Mouse (Mus musculus): ENCODE data around the gene Mesp1. TPM values are rescaled to one million over a fixed set of nuclear protein-coding genes. Genes with fewer than 3 reads are reported as not detected.

The Mesp1 gene
- total and polyA plus RNA-seq, 3 experiments, result not detected

DNA sequence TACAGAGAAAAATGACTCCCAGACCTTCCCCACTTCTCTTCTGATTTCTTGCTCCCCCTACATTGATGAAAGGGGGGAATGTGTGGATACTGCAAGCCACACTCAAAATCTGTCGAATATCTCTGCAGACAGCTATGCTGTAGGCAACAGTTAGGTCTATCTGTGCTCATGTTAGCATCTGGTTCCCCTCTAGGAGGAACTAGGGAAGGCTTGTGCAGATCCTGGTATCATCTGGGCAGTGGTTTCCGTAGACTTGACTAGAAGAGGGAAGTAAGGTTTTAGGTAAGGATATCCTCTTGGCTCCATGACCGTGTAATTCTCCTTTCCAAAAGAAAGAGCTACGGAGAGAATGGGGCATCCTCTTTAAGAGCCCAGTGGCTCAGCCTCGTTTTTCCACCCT lies 49.0 kb downstream of the Mesp1 start:
- H3K27ac ChIP-seq (ENCODE audit: insufficient read depth, low read depth), result no peak overlapping the region
- no peak for DNase-seq (ENCODE audit: extremely low read depth)
- no peaks in the 10 kb centered on the region for H3K79me2 ChIP-seq (replicated peaks; ENCODE audit: control insufficient read depth, extremely low read depth, insufficient read depth, poor library complexity, severe bottlenecking)
- H3K36me3 ChIP-seq (replicated peaks in 1 of 2; ENCODE audit: control insufficient read depth in 1 of 2, insufficient read depth in 1 of 2, low read length in 1 of 2), result peaks cover 2 to 5% of the 10 kb centered on the region in 2 experiments
- in situ Hi-C loops (cut with MboI; ENCODE audit: low pct_ligation_motif_present, low pct_unique_long_range_greater_than_20kb, low sequenced_read_pairs), result no loop called here
- H3K4me1 ChIP-seq (ENCODE audit: control insufficient read depth in 1 of 2, insufficient read depth in 2 of 2), result peaks cover 0 to 5% of the 10 kb centered on the region in 2 experiments; a peak in 2 of 4 replicates
- dilution Hi-C loops (cut with MboI; ENCODE audit: extremely low pct_ligation_motif_present, extremely low pct_unique_long_range_greater_than_20kb, low sequenced_read_pairs), result no loop called here
- no peak for TF ChIP-seq MYC (IDR thresholded peaks at IDR 0.05; ENCODE audit: low read depth, low read length)
- TF ChIP-seq NELFE (IDR thresholded peaks at IDR 0.05; ENCODE audit: low read depth, low read length), result no peak
- no peak for TF ChIP-seq CHD2 (IDR thresholded peaks at IDR 0.05; ENCODE audit: low read length)
- H3K4me3 ChIP-seq (replicated peaks in 1 of 3; ENCODE audit: low read depth in 2 of 3, low read length in 2 of 3, poor library complexity in 1 of 3), result no peak overlapping the region
- H3K9ac ChIP-seq (ENCODE audit: insufficient read depth, low read depth), result no peak overlapping the region
- no peaks in the 10 kb centered on the region for H3K9me3 ChIP-seq (replicated peaks; ENCODE audit: low read length)
- no peak overlapping the region for H3K4me2 ChIP-seq (ENCODE audit: insufficient read depth, low read depth, poor library complexity, severe bottlenecking)
- no peaks in the 10 kb centered on the region for H3K27me3 ChIP-seq (replicated peaks)

DNA sequence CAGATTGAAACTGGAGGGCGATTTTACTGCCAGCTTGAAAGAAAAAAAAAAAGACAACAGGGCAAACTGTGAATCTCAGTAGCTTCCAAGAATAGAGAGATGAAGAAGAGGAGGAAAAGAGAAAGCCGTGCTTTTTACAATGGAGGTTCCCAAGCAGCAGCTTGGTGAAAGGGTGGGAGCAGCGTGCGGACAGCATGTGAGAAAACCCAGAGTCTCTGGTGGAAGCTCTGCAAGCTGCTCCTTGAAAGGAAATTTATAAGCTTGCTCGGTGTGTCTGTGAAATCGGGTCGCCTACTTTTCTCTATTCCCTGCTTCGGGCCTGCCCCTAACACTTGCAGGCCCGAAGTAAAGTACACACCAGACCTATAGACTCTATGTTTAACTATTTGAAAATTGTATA lies 49.5 kb downstream of the Mesp1 start:
- no peak overlapping the region for H3K9ac ChIP-seq (ENCODE audit: insufficient read depth, low read depth)
- H3K27ac ChIP-seq (ENCODE audit: insufficient read depth, low read depth), result no peak overlapping the region
- dilution Hi-C loops (cut with MboI; ENCODE audit: extremely low pct_ligation_motif_present, extremely low pct_unique_long_range_greater_than_20kb, low sequenced_read_pairs) (no loop called here), in situ Hi-C loops (cut with MboI; ENCODE audit: low pct_ligation_motif_present, low pct_unique_long_range_greater_than_20kb, low sequenced_read_pairs) (no loop called here)
- H3K9me3 ChIP-seq (replicated peaks; ENCODE audit: low read length), result no peaks in the 10 kb centered on the region
- no peaks in the 10 kb centered on the region for H3K27me3 ChIP-seq (replicated peaks)
- DNase-seq (ENCODE audit: extremely low read depth), result no peak
- H3K4me2 ChIP-seq (ENCODE audit: insufficient read depth, low read depth, poor library complexity, severe bottlenecking), result no peak overlapping the region
- peaks cover 0 to 5% of the 10 kb centered on the region in 2 experiments; a peak in 2 of 4 replicates for H3K4me1 ChIP-seq (ENCODE audit: control insufficient read depth in 1 of 2, insufficient read depth in 2 of 2)
- TF ChIP-seq BHLHE40 (IDR thresholded peaks at IDR 0.05; ENCODE audit: low read depth, low read length) (no peak), MXI1 (IDR thresholded peaks at IDR 0.05; ENCODE audit: low read depth, low read length) (no peak), ZMIZ1 (IDR thresholded peaks at IDR 0.05; ENCODE audit: low read depth, low read length) (no peak), MAX (IDR thresholded peaks at IDR 0.05; ENCODE audit: low read length) (no peak)
- H3K36me3 ChIP-seq (replicated peaks in 1 of 2; ENCODE audit: control insufficient read depth in 1 of 2, insufficient read depth in 1 of 2, low read length in 1 of 2), result peaks cover 5 to 9% of the 10 kb centered on the region in 2 experiments
- H3K79me2 ChIP-seq (replicated peaks; ENCODE audit: control insufficient read depth, extremely low read depth, insufficient read depth, poor library complexity, severe bottlenecking), result no peaks in the 10 kb centered on the region
- H3K4me3 ChIP-seq (replicated peaks in 1 of 3; ENCODE audit: low read depth in 2 of 3, low read length in 2 of 3, poor library complexity in 1 of 3), result no peak overlapping the region

DNA sequence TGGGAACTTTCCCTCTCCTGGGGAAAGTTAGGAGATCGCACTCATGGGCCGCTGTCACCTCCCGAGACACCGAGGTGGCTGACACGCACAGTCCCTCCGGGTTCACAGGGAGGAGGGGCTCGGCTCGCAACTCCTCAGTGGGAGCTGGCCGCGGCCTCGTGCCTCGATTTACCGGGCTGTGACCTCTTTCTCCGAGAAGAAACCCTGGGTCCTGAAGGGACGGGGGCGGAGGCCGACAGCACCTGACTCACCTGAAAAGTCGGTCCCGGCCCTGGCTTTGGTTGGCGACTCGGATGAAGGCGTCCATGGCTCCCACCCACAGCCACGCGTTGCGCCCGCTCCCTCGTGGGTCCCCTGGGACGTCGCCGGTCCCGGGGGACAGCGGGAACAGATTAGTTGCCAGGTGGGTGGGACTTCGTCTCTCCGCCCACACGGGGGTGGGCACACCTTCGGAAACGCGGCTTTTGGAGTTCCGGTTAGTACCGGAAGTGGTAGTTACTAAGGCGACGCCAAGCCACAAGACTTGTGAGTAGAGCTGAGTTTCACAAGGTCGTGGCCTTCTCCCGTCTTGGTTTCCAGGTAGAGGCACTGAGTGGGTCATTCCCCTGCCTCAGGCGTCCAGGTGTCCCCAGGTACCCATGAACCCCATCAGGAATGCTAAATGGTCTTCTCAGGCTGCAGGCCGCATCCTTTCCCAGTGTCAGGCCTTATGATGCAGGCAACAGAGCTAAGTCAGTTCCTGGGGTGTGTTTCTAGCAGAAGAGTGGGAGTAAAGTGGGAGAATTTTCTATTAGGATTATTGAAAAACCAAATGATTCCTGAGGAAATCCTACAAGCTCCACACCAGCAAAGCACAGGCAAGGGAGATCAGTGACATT lies 50.7 kb downstream of the Mesp1 start, which contains the start of the genes Pex11a and Wdr93:
TSS of gene Pex11a (minus strand) at position 473 of the 878 bp plus-strand sequence.
TSS of gene Wdr93 (plus strand) at position 505 of the 878 bp plus-strand sequence.
- peak within 1 kb of the TSS; percentile 67 to 85 (median 84) for H3K4me3 ChIP-seq (replicated peaks in 1 of 3; ENCODE audit: low read depth in 2 of 3, low read length in 2 of 3, poor library complexity in 1 of 3)
- no peaks in the 10 kb centered on the region for H3K9me3 ChIP-seq (replicated peaks; ENCODE audit: low read length)
- peaks cover 5 to 18% of the 10 kb centered on the region in 2 experiments for H3K36me3 ChIP-seq (replicated peaks in 1 of 2; ENCODE audit: control insufficient read depth in 1 of 2, insufficient read depth in 1 of 2, low read length in 1 of 2)
- dilution Hi-C loops (cut with MboI; ENCODE audit: extremely low pct_ligation_motif_present, extremely low pct_unique_long_range_greater_than_20kb, low sequenced_read_pairs) (no loop called here), in situ Hi-C loops (cut with MboI; ENCODE audit: low pct_ligation_motif_present, low pct_unique_long_range_greater_than_20kb, low sequenced_read_pairs) (no loop called here)
- no peaks in the 10 kb centered on the region for H3K79me2 ChIP-seq (replicated peaks; ENCODE audit: control insufficient read depth, extremely low read depth, insufficient read depth, poor library complexity, severe bottlenecking)
- peak within 1 kb of the TSS; percentile 75 for H3K9ac ChIP-seq (ENCODE audit: insufficient read depth, low read depth)
- H3K27me3 ChIP-seq (replicated peaks), result no peaks in the 10 kb centered on the region
- peak within 1 kb of the TSS; percentile 91 for H3K4me2 ChIP-seq (ENCODE audit: insufficient read depth, low read depth, poor library complexity, severe bottlenecking)
- peak; percentile 94 for DNase-seq (ENCODE audit: extremely low read depth)
- H3K27ac ChIP-seq (ENCODE audit: insufficient read depth, low read depth), result no peak within 1 kb of the TSS
- peaks cover 0 to 5% of the 10 kb centered on the region in 2 experiments; a peak in 2 of 4 replicates for H3K4me1 ChIP-seq (ENCODE audit: control insufficient read depth in 1 of 2, insufficient read depth in 2 of 2)
- TF ChIP-seq ZKSCAN1 (IDR thresholded peaks at IDR 0.05; ENCODE audit: borderline replicate concordance, low read depth, low read length), result no peak
- TF ChIP-seq POLR2AphosphoS2 (IDR thresholded peaks at IDR 0.05; ENCODE audit: low read depth, low read length), result no peak
- TF ChIP-seq SMC3 (IDR thresholded peaks at IDR 0.05; ENCODE audit: low read depth, low read length), result no peak
- no peak for TF ChIP-seq RAD21 (IDR thresholded peaks at IDR 0.05; ENCODE audit: low read depth, low read length)
- peak; percentile 33; the same call in 1 of the 2 replicates for TF ChIP-seq EP300 (IDR thresholded peaks at IDR 0.05; ENCODE audit: low read length)
- TF ChIP-seq SIN3A (IDR thresholded peaks at IDR 0.05; ENCODE audit: low read length), result peak; percentile 79
- peak; percentile 5; the same call in 1 of the 2 replicates for TF ChIP-seq USF1 (IDR thresholded peaks at IDR 0.05; ENCODE audit: low read depth, low read length)
- TF ChIP-seq BHLHE40 (IDR thresholded peaks at IDR 0.05; ENCODE audit: low read depth, low read length), result peak; percentile 45; the same call in 1 of the 2 replicates
- TF ChIP-seq JUND (conservative IDR thresholded peaks at IDR 0.05; ENCODE audit: low read depth, low read length), result no peak
- peak; percentile 87 for TF ChIP-seq MAX (IDR thresholded peaks at IDR 0.05; ENCODE audit: low read length)
- 0 out of 2 replicates have a peak, but pooled peaks have one; percentile 37 for TF ChIP-seq MEF2A (IDR thresholded peaks at IDR 0.05; ENCODE audit: borderline replicate concordance, low read depth, low read length)
- TF ChIP-seq UBTF (IDR thresholded peaks at IDR 0.05; ENCODE audit: low read depth, low read length), result no peak
- TF ChIP-seq IRF4 (IDR thresholded peaks at IDR 0.05; ENCODE audit: low read depth, low read length), result peak; percentile 36; the same call in 1 of the 2 replicates
- TF ChIP-seq CHD1 (IDR thresholded peaks at IDR 0.05; ENCODE audit: low read depth, low read length), result no peak
- TF ChIP-seq JUN (IDR thresholded peaks at IDR 0.05; ENCODE audit: insufficient read depth, low read depth, low read length), result no peak
- no peak for TF ChIP-seq RCOR1 (conservative IDR thresholded peaks at IDR 0.05; ENCODE audit: low read depth, low read length)
- TF ChIP-seq HCFC1 (IDR thresholded peaks at IDR 0.05; ENCODE audit: low read depth, low read length), result peak; percentile 78
- TF ChIP-seq TCF12 (IDR thresholded peaks at IDR 0.05; ENCODE audit: low read depth, low read length), result peak; percentile 44; the same call in 1 of the 2 replicates
- TF ChIP-seq CTCF (conservative IDR thresholded peaks at IDR 0.05 in 1 of 2, IDR thresholded peaks at IDR 0.05 in 1 of 2; ENCODE audit: low read depth in 2 of 2, low read length in 2 of 2), result no peak
